Mouse (Mus musculus): Measurements from ENCODE around the gene Nid2.

Nid2 gene

GRCm38 (mm10) chr14:19746232-19746631, 4.8 kb upstream of the Nid2 start:
- DNase-seq (ENCODE audit: low read depth), result no peak

- DNase-seq (ENCODE audit: low read depth), result no peak
These were observed 4.3 kb upstream of the Nid2 start for GRCm38 (mm10) chr14:19746731-19747130.

GRCm38 (mm10) chr14:19749743-19750142, 1.3 kb upstream of the Nid2 start:
- DNase-seq (ENCODE audit: low read depth), result no peak

- no peak for DNase-seq (ENCODE audit: low read depth)
These were observed 547 bp upstream of the Nid2 start for GRCm38 (mm10) chr14:19750411-19751024.

GRCm38 (mm10) chr14:19752276-19752675, 1.2 kb downstream of the Nid2 start:
- DNase-seq (ENCODE audit: low read depth), result no peak

GRCm38 (mm10) chr14:19759277-19760193, 8.5 kb downstream of the Nid2 start:
- no peak for DNase-seq (ENCODE audit: low read depth)

GRCm38 (mm10) chr14:19760721-19761120, 9.7 kb downstream of the Nid2 start:
- DNase-seq (ENCODE audit: low read depth), result no peak

GRCm38 (mm10) chr14:19762014-19762413, 10.9 kb downstream of the Nid2 start:
- no peak for DNase-seq (ENCODE audit: low read depth)

GRCm38 (mm10) chr14:19763527-19763926, 12.5 kb downstream of the Nid2 start:
- DNase-seq (ENCODE audit: low read depth), result no peak

GRCm38 (mm10) chr14:19764331-19764730, 13.3 kb downstream of the Nid2 start:
- no peak for DNase-seq (ENCODE audit: low read depth)

GRCm38 (mm10) chr14:19765539-19766379, 14.7 kb downstream of the Nid2 start:
- no peak for DNase-seq (ENCODE audit: low read depth)

- no peak for DNase-seq (ENCODE audit: low read depth)
These were observed 15.2 kb downstream of the Nid2 start for GRCm38 (mm10) chr14:19766380-19766649.

GRCm38 (mm10) chr14:19768648-19769047, 17.6 kb downstream of the Nid2 start:
- no peak for DNase-seq (ENCODE audit: low read depth)

GRCm38 (mm10) chr14:19769441-19770200, 18.6 kb downstream of the Nid2 start:
- DNase-seq (ENCODE audit: low read depth), result no peak

GRCm38 (mm10) chr14:19771173-19771572, 20.1 kb downstream of the Nid2 start:
- no peak for DNase-seq (ENCODE audit: low read depth)

GRCm38 (mm10) chr14:19774036-19774628, 23.1 kb downstream of the Nid2 start:
- no peak for DNase-seq (ENCODE audit: low read depth)

GRCm38 (mm10) chr14:19775491-19775890, 24.4 kb downstream of the Nid2 start:
- DNase-seq (ENCODE audit: low read depth), result no peak

GRCm38 (mm10) chr14:19776179-19776578, 25.1 kb downstream of the Nid2 start:
- DNase-seq (ENCODE audit: low read depth), result no peak

GRCm38 (mm10) chr14:19776890-19777289, 25.8 kb downstream of the Nid2 start:
- DNase-seq (ENCODE audit: low read depth), result no peak

- DNase-seq (ENCODE audit: low read depth), result no peak
These were observed 26.3 kb downstream of the Nid2 start for GRCm38 (mm10) chr14:19777365-19777764.

GRCm38 (mm10) chr14:19777945-19778344, 26.9 kb downstream of the Nid2 start:
- no peak for DNase-seq (ENCODE audit: low read depth)

Data from fibroblast of lung, adult 2 months (primary cell).